Mouse (Mus musculus) R1 (cell line): ENCODE results near the gene Tmem132d.

Experiments
- DNase-seq: peaks from one replicate; pipeline ENCODE4 v3.0.0-alpha.2; 2018; ENCODE audit warnings: low read depth, low spot score

The Tmem132d gene

GRCm38 (mm10) chr5:128432916-128433315 is at the start of gene Tmem132d:
Gene Tmem132d, minus strand, starts transcription at chr5:128433077.
- DNase-seq = peak; percentile 81

- peak; percentile 62 for DNase-seq
Measured at GRCm38 (mm10) chr5:128480816-128481215, 47.9 kb upstream of the Tmem132d start.

- DNase-seq = peak; percentile 79
Measured at GRCm38 (mm10) chr5:128475372-128475771, 42.5 kb upstream of the Tmem132d start.

- no peak for DNase-seq
Measured at GRCm38 (mm10) chr5:128469812-128470211, 36.9 kb upstream of the Tmem132d start.

GRCm38 (mm10) chr5:128464514-128464913 is 31.6 kb upstream of the Tmem132d start:
- DNase-seq = peak; percentile 34

GRCm38 (mm10) chr5:128460605-128461004 is 27.7 kb upstream of the Tmem132d start:
- peak; percentile 80 for DNase-seq

- DNase-seq = peak; percentile 71
Measured at GRCm38 (mm10) chr5:128455732-128456131, 22.9 kb upstream of the Tmem132d start.

GRCm38 (mm10) chr5:128452196-128452595 is 19.3 kb upstream of the Tmem132d start:
- DNase-seq = no peak

GRCm38 (mm10) chr5:128450808-128451207 is 17.9 kb upstream of the Tmem132d start:
- peak; percentile 82 for DNase-seq

- peak; percentile 72 for DNase-seq
Measured at GRCm38 (mm10) chr5:128444876-128445275, 12.0 kb upstream of the Tmem132d start.

GRCm38 (mm10) chr5:128443848-128444247 is 11.0 kb upstream of the Tmem132d start:
- no peak for DNase-seq

- peak; percentile 91 for DNase-seq
Measured at GRCm38 (mm10) chr5:128441121-128441520, 8.2 kb upstream of the Tmem132d start.

GRCm38 (mm10) chr5:128439828-128440227 is 7.0 kb upstream of the Tmem132d start:
- peak; percentile 74 for DNase-seq

GRCm38 (mm10) chr5:128438078-128438477 is 5.2 kb upstream of the Tmem132d start:
- no peak for DNase-seq

- DNase-seq = peak; percentile 87
Measured at GRCm38 (mm10) chr5:128436909-128437308, 4.0 kb upstream of the Tmem132d start.

GRCm38 (mm10) chr5:128435683-128436082 is 2.8 kb upstream of the Tmem132d start:
- DNase-seq = no peak

GRCm38 (mm10) chr5:128433786-128434185 is 909 bp upstream of the Tmem132d start:
- peak; percentile 66 for DNase-seq

GRCm38 (mm10) chr5:128432422-128432821 is 455 bp downstream of the Tmem132d start:
- no peak for DNase-seq

GRCm38 (mm10) chr5:128424636-128425035 is 8.2 kb downstream of the Tmem132d start:
- no peak for DNase-seq

GRCm38 (mm10) chr5:128424213-128424612 is 8.7 kb downstream of the Tmem132d start:
- no peak for DNase-seq

GRCm38 (mm10) chr5:128422090-128422489 is 10.8 kb downstream of the Tmem132d start:
- DNase-seq = peak; percentile 58

GRCm38 (mm10) chr5:128418149-128418710 is 14.6 kb downstream of the Tmem132d start:
- DNase-seq = peak; percentile 53

- no peak for DNase-seq
Measured at GRCm38 (mm10) chr5:128414056-128414455, 18.8 kb downstream of the Tmem132d start.

GRCm38 (mm10) chr5:128412306-128412705 is 20.6 kb downstream of the Tmem132d start:
- DNase-seq = no peak
